Mouse (Mus musculus): ENCODE data around the gene Olfr1344. TPM values are rescaled to one million over a fixed set of nuclear protein-coding genes. Genes with fewer than 3 reads are reported as not detected.

Olfr1344 gene
- polyA plus RNA-seq (2012; rRNA removed) = not detected in 2 replicates

DNA sequence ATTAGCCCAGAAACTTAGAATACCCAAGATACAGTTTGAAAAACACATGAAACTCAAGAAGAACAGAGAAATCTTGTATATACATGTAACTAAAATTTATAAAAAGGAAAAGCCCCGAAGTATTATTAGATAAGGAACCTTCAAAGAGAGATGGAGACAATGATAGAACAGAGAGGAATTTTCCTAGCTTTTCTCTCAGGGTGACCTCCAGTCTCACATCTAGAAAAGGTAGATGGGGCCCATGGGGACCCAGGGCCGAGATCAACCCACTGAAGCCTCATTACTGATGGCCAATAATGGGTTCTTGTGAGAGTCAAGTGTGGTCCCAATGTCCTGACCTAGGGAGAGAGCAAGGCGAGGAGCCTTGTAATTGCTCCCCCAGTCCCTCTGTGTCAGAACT lies at the start of gene Olfr1344:
Gene Olfr1344, plus strand, starts transcription at position 301 of the 400 bp plus-strand sequence.

GRCm38 (mm10) chr7:6397996-6398975 lies 40.2 kb upstream of the Olfr1344 start, which contains the start of gene Smim17:
Smim17 (plus strand) TSS chr7:6398715.

GRCm38 (mm10) chr7:6410043-6410442 lies 28.4 kb upstream of the Olfr1344 start, which contains the start of gene Gm20715:
Gm20715 (plus strand) TSS chr7:6410277.

DNA sequence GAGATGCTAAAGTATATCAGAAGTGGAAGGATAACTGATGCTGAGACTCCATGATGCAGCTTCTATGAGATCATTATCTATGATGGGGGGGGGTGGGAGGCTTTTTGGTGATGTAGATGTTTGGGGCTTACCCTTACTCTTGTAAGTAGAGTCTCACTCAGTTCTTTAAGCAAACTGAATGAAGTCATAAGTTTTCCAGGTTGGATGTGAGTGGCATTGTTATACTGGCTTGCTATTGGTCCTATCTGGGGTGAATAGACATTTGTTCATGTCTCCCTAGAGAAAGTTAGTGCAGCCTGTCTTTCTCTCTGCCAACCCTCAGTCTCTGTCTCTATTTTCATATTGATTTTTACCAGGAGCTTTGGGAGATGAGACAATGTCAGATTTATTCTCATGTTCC lies 17.4 kb downstream of the Olfr1344 start, which contains the start of gene Olfr1336:
Gene Olfr1336, plus strand, starts transcription at position 301 of the 400 bp plus-strand sequence.

DNA sequence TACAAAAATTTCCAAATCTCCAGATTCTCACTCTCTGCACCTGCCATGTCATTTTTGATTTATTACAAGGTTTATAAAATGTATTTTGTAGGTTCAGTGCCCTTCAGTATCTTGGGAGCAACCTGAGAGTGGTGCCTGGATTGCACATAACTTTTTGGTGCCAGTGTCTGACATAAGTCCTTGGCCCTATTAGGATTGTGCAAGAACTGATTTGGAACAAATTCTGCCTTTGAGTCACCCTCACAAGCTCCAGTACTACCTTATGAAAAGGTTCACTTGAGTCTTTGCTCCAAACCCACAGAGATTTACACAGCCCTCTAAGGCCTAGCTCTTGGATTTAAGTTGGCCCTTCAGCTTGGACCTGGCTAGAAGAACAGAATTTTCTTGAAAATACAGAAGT lies 28.5 kb downstream of the Olfr1344 start, which contains the start of gene Olfr1346:
Gene Olfr1346, plus strand, starts transcription at position 151 of the 400 bp plus-strand sequence.

DNA sequence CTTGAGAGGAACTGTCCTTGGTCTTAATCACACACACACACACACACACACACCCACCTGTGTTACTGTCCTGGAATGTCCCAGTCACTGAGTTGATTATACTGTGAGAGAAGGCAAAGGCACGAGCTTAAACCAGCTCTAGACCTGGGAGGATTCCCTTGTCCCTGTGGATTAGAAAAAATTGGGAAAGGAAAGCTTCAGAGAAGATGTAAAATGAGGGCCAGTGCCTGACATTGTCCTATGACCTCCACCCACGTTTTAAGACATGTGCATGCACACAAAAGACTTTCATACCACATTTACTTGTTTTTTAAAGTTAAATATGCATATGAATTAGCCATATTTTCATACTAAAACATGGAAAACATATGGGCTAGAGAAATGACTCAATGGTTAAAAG lies 48.4 kb downstream of the Olfr1344 start, which contains the start of gene Olfr5:
Gene Olfr5, minus strand, starts transcription at position 101 of the 400 bp plus-strand sequence.

Other genes with a start within 250 kb of the Olfr1344 start
- gene Galp, start 241.6 kb upstream of the Olfr1344 start, polyA plus RNA-seq (2012; rRNA removed) = not detected in 2 replicates
- gene Zscan5b, start 216.4 kb upstream of the Olfr1344 start, polyA plus RNA-seq (2012; rRNA removed) = not detected in 2 replicates
- not detected in 2 replicates for gene Epp13, start 186.0 kb upstream of the Olfr1344 start, polyA plus RNA-seq (2012; rRNA removed)
- 2.5 and 2.8 TPM in 2 replicates for gene Zfp667, start 152.1 kb upstream of the Olfr1344 start, polyA plus RNA-seq (2012; rRNA removed)
- gene Zfp583, start 107.4 kb upstream of the Olfr1344 start, polyA plus RNA-seq (2012; rRNA removed) = 0.62 and 0.70 TPM in 2 replicates
- gene Gm3854, start 94.9 kb upstream of the Olfr1344 start, polyA plus RNA-seq (2012; rRNA removed) = 0.17 and 0.20 TPM in 2 replicates
- 0.52 and 0.76 TPM in 2 replicates for gene Zfp78, start 75.4 kb upstream of the Olfr1344 start, polyA plus RNA-seq (2012; rRNA removed)
- gene Zfp28, start 55.4 kb upstream of the Olfr1344 start, polyA plus RNA-seq (2012; rRNA removed) = 0.78 and 1.0 TPM in 2 replicates
- 0.11 TPM in 1 of 2 replicates, not detected in the other for gene Smim17, start 40.0 kb upstream of the Olfr1344 start, polyA plus RNA-seq (2012; rRNA removed)
- 0.01 TPM in 1 of 2 replicates, not detected in the other for gene Gm20715, start 28.4 kb upstream of the Olfr1344 start, polyA plus RNA-seq (2012; rRNA removed)
- not detected in 2 replicates for gene Olfr1336, start 17.5 kb downstream of the Olfr1344 start, polyA plus RNA-seq (2012; rRNA removed)
- gene Olfr1346, start 28.4 kb downstream of the Olfr1344 start, polyA plus RNA-seq (2012; rRNA removed) = not detected in 2 replicates
- gene Olfr5, start 48.3 kb downstream of the Olfr1344 start, polyA plus RNA-seq (2012; rRNA removed) = not detected in 2 replicates
- gene Olfr1347, start 61.1 kb downstream of the Olfr1344 start, polyA plus RNA-seq (2012; rRNA removed) = not detected in 2 replicates
- gene Olfr1348, start 70.1 kb downstream of the Olfr1344 start, polyA plus RNA-seq (2012; rRNA removed) = not detected in 2 replicates
- not detected in 2 replicates for gene Olfr1349, start 84.3 kb downstream of the Olfr1344 start, polyA plus RNA-seq (2012; rRNA removed)
- gene Olfr1350, start 126.2 kb downstream of the Olfr1344 start, polyA plus RNA-seq (2012; rRNA removed) = not detected in 2 replicates